Mouse (Mus musculus) brown adipose tissue, adult 24 weeks (tissue): ENCODE results near the gene Lgi4. TPM values are rescaled to one million over a fixed set of nuclear protein-coding genes. Genes with fewer than 3 reads are reported as not detected.

Experiments used
- H3K27ac ChIP-seq: fragments of 200-500 bp; replicated peaks from 2 replicates; pipeline ENCODE4 v1.5.1; 2012; ENCODE audit warnings: low read depth, mild to moderate bottlenecking, low read length
- H3K4me1 ChIP-seq: fragments of 200-500 bp; 2 replicates; pipeline ENCODE4 v1.6.1; 2012; ENCODE audit warnings: low read length, mixed read lengths; ENCODE audit not compliant: control insufficient read depth, insufficient read depth, insufficient read length
- H3K4me3 ChIP-seq: fragments of 200-500 bp; 2 replicates; pipeline ENCODE4 v1.5.1; 2012; ENCODE audit warnings: low read depth, mild to moderate bottlenecking, low read length, moderate library complexity; ENCODE audit not compliant: insufficient read depth
- polyA plus RNA-seq: library from polyadenylated mRNA; stranded (reverse); fragments of >200 nt; gene quantifications from 2 replicates; pipeline ENCODE4 v1.2.4, GENCODE M21; 2012; ENCODE audit not compliant: missing spikeins, insufficient read depth, insufficient read length

Gene Lgi4
- polyA plus RNA-seq, 1 experiment = 3.2 TPM

DNA sequence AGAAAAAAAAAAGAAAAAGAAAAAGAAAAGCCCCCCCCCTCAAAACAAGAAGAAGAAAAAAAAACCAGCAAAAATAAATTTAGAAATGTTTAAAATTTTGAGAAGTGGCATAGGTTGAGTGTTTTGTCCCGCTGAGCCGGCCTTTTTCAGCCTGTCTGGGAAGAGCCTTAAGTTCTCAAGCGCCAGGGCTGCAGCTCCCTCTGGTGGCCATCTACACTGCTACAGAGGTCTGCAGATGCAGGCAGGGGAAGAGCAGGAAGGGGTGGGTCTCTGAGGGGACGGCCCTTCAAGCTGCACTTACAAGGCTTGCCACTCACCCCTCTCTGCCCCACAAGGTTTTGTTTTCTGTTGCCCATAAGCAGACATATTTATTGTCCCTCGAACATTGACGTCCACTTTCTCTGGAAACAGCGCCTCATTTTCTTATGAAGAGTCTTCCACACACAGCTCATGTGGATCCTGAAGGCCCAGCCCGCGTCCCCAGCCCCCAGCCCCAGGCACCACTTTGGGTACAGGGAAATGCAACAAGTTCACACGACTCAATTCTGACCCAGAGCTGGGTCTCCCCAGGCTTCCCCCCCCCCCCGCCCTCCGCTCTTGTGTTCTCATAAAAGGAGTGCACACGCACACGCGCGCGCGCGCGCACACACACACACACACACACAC lies 38.6 kb downstream of the Lgi4 start:
- Histone ChIP-seq H3K4me3 (no peak overlapping the region), H3K4me1 (no peaks in the 10 kb centered on the region), H3K27ac (no peak overlapping the region)

GRCm38 (mm10) chr7:31098697-31099611 lies 39.8 kb downstream of the Lgi4 start:
- no peaks in the 10 kb centered on the region for H3K4me1 ChIP-seq
- H3K27ac ChIP-seq = no peak overlapping the region
- no peak overlapping the region for H3K4me3 ChIP-seq

GRCm38 (mm10) chr7:31099612-31099982 lies 40.5 kb downstream of the Lgi4 start:
- H3K4me3 ChIP-seq = no peak overlapping the region
- H3K4me1 ChIP-seq = no peaks in the 10 kb centered on the region
- no peak overlapping the region for H3K27ac ChIP-seq

- no peaks in the 10 kb centered on the region for H3K4me1 ChIP-seq
- no peak overlapping the region for H3K4me3 ChIP-seq
- no peak overlapping the region for H3K27ac ChIP-seq
Observed at GRCm38 (mm10) chr7:31100786-31101185, 41.6 kb downstream of the Lgi4 start.

DNA sequence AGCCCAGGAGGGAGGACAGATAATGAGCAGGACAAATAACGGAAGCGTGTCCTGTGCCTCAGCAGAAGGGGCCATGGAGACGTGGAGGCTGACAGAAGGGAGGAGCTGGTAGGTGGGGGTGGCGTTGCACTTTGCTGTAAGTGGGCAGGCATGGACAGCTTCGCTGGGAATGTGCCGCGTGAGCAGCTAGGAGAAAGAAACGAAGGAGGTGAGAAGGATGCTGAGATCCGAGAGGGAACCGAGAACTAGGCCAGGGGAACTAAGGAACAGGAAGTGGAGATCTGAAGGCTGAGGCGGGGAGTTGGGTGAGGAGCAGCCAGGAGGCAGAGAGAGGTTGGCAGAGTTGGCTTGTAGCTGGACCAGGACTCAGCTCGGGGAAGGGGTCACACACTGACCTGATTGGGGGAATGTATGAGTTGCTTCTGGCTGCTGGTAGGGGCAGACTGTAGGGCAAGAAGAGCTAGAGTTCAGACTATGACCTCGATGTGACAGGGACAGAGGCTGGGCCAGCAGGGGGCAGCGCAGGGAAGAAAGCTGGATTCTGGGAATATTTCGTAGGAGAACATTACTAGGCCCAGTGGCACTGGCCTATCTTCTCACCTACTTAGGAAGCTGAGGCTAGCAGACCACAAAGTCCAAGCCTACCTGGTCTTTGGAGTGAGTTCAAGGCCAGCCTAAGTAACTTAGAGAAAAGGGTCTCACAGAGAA lies 46.1 kb downstream of the Lgi4 start:
- no peak overlapping the region for H3K27ac ChIP-seq
- H3K4me1 ChIP-seq = no peaks in the 10 kb centered on the region
- no peak overlapping the region for H3K4me3 ChIP-seq

DNA sequence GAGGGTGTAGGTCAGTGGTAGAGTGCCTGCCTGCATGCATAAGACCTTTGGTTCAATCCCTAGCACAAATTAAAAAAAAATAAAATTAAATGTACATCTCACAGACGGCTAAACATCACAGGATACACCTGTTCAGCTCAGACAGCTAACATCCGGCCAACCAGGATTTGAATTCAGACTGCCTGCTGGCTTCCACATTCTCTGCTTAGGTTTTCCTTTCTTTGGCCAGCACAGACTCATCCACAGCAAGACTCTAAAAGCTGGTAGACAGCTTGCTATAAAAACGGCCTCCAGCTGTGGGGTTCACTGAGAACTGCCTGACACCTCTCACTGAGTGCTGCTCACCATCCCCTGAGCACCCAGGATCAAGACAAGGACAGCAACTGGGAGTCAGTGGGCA lies 47.0 kb downstream of the Lgi4 start:
- Histone ChIP-seq H3K4me1 (no peaks in the 10 kb centered on the region), H3K27ac (no peak overlapping the region), H3K4me3 (no peak overlapping the region)

DNA sequence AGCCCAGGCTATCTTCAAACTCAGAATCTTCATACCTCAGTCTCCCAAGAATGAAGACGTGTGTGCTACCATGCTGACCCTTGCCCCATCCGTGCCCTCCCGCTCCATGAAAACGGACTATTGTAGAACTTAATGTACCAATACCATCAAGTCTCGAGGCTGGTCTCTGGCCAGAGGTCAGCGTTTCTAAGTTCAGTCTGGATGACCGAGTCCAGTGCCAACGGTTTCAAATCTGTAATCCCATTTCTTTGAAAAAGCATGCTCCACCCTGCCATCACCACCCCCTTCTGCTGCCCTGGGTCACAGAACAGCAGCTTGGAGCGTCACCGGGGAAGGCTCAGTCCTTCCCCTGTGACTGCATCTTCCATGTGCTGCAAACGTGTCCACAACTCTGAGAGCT lies 48.6 kb downstream of the Lgi4 start:
- Histone ChIP-seq H3K4me3 (no peak overlapping the region), H3K4me1 (no peaks in the 10 kb centered on the region), H3K27ac (no peak overlapping the region)

- no peak overlapping the region for H3K4me3 ChIP-seq
- no peak overlapping the region for H3K27ac ChIP-seq
- H3K4me1 ChIP-seq = no peaks in the 10 kb centered on the region
Observed at GRCm38 (mm10) chr7:31109091-31109490, 49.9 kb downstream of the Lgi4 start.

DNA sequence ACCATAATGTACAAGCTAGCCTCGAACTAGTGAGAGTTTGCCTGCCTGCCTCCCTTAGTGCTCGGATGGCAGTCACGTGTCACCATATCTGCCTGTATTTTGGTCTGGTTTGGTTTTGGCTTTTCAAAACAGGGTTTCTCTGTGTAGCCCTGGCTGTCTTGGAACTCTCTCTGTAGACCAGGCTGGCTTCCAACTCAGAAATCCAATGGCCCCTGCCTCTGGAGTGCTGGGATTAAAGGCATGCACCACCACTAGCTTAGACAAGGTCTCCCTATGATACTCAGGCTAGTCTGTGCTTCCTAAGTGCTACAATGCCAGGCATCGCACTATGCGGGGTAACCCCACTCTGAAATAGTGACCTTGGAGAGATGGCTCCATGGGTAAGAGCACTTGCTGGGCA lies 50.7 kb downstream of the Lgi4 start:
- peak overlapping the region; percentile 47 for H3K27ac ChIP-seq
- H3K4me1 ChIP-seq = no peaks in the 10 kb centered on the region
- H3K4me3 ChIP-seq = no peak overlapping the region

DNA sequence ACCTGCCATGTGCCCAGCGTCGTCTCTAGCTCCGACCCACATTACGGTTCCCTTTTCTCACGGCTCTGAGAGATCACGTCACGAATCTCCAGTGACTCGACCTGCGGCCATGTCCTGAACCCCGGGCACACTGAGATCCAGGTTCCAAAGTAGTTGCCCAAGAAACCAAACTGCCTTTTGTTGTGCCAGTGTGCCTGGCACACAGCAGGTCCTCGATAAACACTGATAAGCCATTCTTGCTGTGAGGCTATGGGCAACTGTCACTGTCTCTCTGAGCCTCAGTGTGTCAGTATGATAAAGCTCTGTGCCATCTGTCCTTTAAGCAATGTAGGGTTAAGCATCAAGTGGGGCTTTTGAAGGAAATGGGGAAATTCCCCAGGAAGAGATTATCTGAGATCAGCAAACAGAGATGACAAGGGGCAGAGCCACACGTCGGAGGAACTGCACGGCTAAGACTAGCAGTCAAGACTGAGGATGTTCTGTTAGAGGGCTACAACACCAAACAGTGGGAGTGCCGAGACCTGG lies 51.8 kb downstream of the Lgi4 start:
- H3K27ac ChIP-seq = no peak overlapping the region
- H3K4me3 ChIP-seq = no peak overlapping the region
- H3K4me1 ChIP-seq = peaks cover 7% of the 10 kb centered on the region

DNA sequence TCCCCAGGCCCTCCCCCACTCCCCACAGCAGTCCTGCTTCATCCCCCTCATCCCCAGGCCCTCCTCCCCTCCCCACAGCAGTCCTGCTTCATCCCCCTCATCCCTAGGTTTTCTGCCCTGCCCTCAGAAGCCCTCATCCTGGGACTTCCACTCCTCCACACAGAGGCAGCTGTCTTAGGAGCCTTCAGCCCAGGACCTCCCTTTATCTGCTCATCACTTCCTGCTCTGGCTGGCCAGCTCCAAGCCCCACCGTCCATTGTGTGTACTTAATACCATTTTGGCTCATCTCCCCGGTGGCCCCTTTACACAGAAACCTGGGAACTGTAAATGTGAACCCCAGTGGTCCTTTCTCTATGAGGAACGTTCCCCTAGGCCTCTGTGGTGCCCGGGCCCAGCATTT lies 52.9 kb downstream of the Lgi4 start:
- Histone ChIP-seq H3K27ac (no peak overlapping the region), H3K4me1 (peaks cover 8% of the 10 kb centered on the region), H3K4me3 (no peak overlapping the region)

GRCm38 (mm10) chr7:31113800-31114199 lies 54.7 kb downstream of the Lgi4 start:
- H3K27ac ChIP-seq = no peak overlapping the region
- peaks cover 8% of the 10 kb centered on the region for H3K4me1 ChIP-seq
- no peak overlapping the region for H3K4me3 ChIP-seq

DNA sequence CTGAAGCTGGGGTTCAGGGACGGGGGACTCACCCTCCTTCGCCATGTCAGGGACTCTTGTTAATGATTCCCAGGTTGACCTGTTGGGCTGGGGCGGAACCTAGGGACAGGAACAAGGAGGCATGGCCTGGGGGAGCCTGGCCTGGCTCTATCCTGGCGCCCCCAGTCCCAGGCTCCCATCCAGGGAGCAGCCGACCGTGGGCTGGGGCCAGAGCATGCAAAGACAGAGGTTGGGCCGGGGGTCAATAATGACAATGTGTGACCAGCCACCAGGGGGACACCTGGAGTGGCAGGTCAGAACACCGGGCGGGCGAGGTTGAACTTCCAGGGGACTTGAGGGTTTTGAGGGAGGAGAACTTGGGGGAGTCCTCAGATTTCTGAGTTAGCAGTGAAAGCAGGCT lies 55.5 kb downstream of the Lgi4 start:
- no peak overlapping the region for H3K4me3 ChIP-seq
- peaks cover 8% of the 10 kb centered on the region for H3K4me1 ChIP-seq
- no peak overlapping the region for H3K27ac ChIP-seq

DNA sequence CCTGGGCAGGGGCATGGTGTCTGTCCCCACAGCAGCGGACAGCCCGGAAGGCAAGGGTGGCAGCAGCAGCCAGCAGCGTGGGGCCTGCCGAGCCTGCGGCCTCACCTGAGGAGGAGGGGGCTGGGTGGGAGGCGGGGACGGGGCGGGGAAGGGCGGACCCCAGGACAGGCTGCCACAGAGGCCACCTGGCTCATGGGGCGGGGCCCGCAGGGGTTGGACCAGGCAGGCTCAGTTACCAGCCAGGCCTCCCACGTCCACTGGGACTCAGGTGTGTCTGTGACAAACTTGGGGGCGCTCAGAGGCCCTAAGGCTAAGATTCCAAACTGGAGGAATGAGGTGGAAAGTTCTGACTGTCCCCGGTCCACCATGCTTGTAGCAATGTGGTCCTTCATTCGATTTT lies 56.0 kb downstream of the Lgi4 start, which contains the start of gene Hpn:
TSS of gene Hpn (minus strand) at position 109 of the 400 bp plus-strand sequence.
- Histone ChIP-seq H3K27ac (peak within 1 kb of the TSS; percentile 66), H3K4me3 (no peak within 1 kb of the TSS), H3K4me1 (peaks cover 8% of the 10 kb centered on the region)

DNA sequence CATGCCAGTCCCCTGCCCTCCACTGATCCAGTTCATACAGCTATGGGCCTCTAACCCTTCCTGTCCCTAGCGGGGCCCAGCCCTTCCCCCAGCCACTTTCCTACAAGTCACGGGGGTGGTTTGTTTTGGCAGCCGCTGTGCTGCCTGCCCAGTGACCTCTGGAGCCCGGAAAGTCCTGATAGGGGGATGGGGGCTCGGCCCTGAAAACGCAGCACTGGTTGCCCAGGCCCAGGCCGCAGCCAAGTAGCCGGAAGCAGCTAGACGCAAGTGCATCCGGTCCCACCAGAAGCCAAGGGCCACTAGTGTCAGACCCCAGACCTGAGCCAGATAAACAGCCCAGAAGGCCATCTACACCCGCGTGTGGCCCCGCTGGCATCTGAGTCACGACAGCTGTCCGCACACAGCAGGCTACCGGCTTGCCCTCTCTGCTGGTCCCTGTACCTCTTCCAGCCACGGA lies 56.5 kb downstream of the Lgi4 start:
- peaks cover 8% of the 10 kb centered on the region for H3K4me1 ChIP-seq
- no peak overlapping the region for H3K4me3 ChIP-seq
- H3K27ac ChIP-seq = peak overlapping the region; percentile 66
